Mouse (Mus musculus) liver, embryonic 14.5 days (tissue): ENCODE data around the gene Tnfaip6. TPM values are rescaled to one million over a fixed set of nuclear protein-coding genes. Genes with fewer than 3 reads are reported as not detected.
"Not testable (repeated sequence)": the region's sequence is repeated elsewhere in the genome, so short reads cannot be mapped to it uniquely, and the experiment has no call there.

Experiments used
- ATAC-seq: fragments of 200-750 bp; cut with Nextera tagmentation; 2 replicates; pipeline ENCODE4 v1.8.0; 2017; ENCODE audit warnings: moderate number of reproducible peaks, mild to moderate bottlenecking, moderate library complexity; ENCODE audit not compliant: insufficient read depth
- DNase-seq, 3 experiments: peaks; one replicate each; pipeline ENCODE4 v3.0.0-alpha.2; 2012 to 2013; ENCODE audit warnings: low read depth in 3 of 3, low spot score in 3 of 3
- H3K27ac ChIP-seq: fragments of 300-500 bp; sonication (generic); 2 replicates; pipeline ENCODE4 v1.5.1; 2014; ENCODE audit warnings: moderate library complexity, mild to moderate bottlenecking, control low read depth, inconsistent platforms
- H3K27me3 ChIP-seq: fragments of 300-500 bp; sonication (generic); 2 replicates; pipeline ENCODE4 v1.6.1; 2014; ENCODE audit warnings: mild to moderate bottlenecking, low read length, moderate library complexity; ENCODE audit not compliant: control insufficient read depth, insufficient read depth
- H3K36me3 ChIP-seq: fragments of 300-500 bp; sonication (generic); replicated peaks from 2 replicates; pipeline ENCODE4 v1.6.1; 2014; ENCODE audit warnings: low read depth; ENCODE audit not compliant: control insufficient read depth, insufficient read depth
- H3K4me1 ChIP-seq, 2 experiments: fragments of 200-500 bp in 1 of 2; fragments of 300-500 bp in 1 of 2; sonication (generic) in 1 of 2; replicated peaks; 2 replicates each; pipeline ENCODE4 v1.6.1; 2012 to 2014; ENCODE audit warnings: antibody characterized with exemption in 1 of 2, inconsistent platforms in 1 of 2, low read length in 1 of 2; ENCODE audit not compliant: control insufficient read depth in 2 of 2, insufficient read depth in 2 of 2
- H3K4me2 ChIP-seq: fragments of 300-500 bp; sonication (generic); 2 replicates; pipeline ENCODE4 v1.6.1; 2014; ENCODE audit warnings: low read depth, mild to moderate bottlenecking, control low read depth, moderate library complexity
- H3K4me3 ChIP-seq, 2 experiments: fragments of 200-500 bp in 1 of 2; fragments of 300-500 bp in 1 of 2; sonication (generic) in 1 of 2; 2 replicates each; pipeline ENCODE4 v1.5.1; 2012 to 2014; ENCODE audit warnings: low read depth in 2 of 2, low read length in 2 of 2, mild to moderate bottlenecking in 2 of 2, control low read depth in 1 of 2, inconsistent platforms in 1 of 2, moderate library complexity in 1 of 2; ENCODE audit not compliant: insufficient read depth in 1 of 2
- H3K9ac ChIP-seq: fragments of 300-500 bp; sonication (generic); replicated peaks from 2 replicates; pipeline ENCODE4 v1.6.1; 2014; ENCODE audit warnings: mild to moderate bottlenecking, control low read depth, moderate library complexity
- H3K9me3 ChIP-seq: fragments of 300-500 bp; sonication (generic); 2 replicates; pipeline ENCODE4 v1.6.1; 2016; ENCODE audit warnings: low read length, mixed read lengths; ENCODE audit not compliant: control insufficient read depth
- CTCF ChIP-seq: IDR thresholded peaks from 2 replicates; pipeline ENCODE4 v1.5.1; 2016; ENCODE audit warnings: antibody characterized with exemption, low read depth, control low read depth
- EP300 ChIP-seq: IDR thresholded peaks from 2 replicates; pipeline ENCODE4 v1.6.1; 2016; ENCODE audit warnings: antibody characterized with exemption, low read depth
- WGBS: fragments of 180-500 bp; shearing (Covaris S2); extraction: QIAGEN DNeasy Blood & Tissue Kit; methylation state at CpG from one replicate; pipeline ENCODE4 v1.1.7; 2014; ENCODE audit not compliant: insufficient replicate concordance; 5-methylcytosine and 5-hydroxymethylcytosine counted together
- polyA plus RNA-seq, 2 experiments: library from polyadenylated mRNA; depleted of rRNA in 1 of 2; stranded (reverse) in 1 of 2; unstranded in 1 of 2; fragments of >200 nt; fragmentation: Nextera tagmentation in 1 of 2; extraction: Ambion mirVana in 1 of 2; gene quantifications; 2 replicates each; pipeline versions ENCODE4 v1.2.1 to v1.2.3; 2012 to 2014

The Tnfaip6 gene
- polyA plus RNA-seq, 2 experiments: 0.09 TPM; not detected in 1

GRCm38 (mm10) chr2:52006380-52006779 is 31.4 kb upstream of the Tnfaip6 start:
- ATAC-seq (no peak), DNase-seq (no peak)
- H3K4me1 ChIP-seq: no peaks in the 10 kb centered on the region
- WGBS: 48% methylated on average over 3 of the region's 3 CpGs
- H3K9ac ChIP-seq: no peak overlapping the region
- H3K27me3 ChIP-seq: no peaks in the 10 kb centered on the region
- no peak overlapping the region for H3K4me3 ChIP-seq
- H3K27ac ChIP-seq: no peak overlapping the region
- TF ChIP-seq CTCF (no peak), EP300 (no peak)
- H3K9me3 ChIP-seq: no peaks in the 10 kb centered on the region
- H3K4me2 ChIP-seq: no peak overlapping the region
- H3K36me3 ChIP-seq: no peaks in the 10 kb centered on the region

- H3K4me2 ChIP-seq, H3K9me3 ChIP-seq, H3K27me3 ChIP-seq, H3K4me1 ChIP-seq, H3K27ac ChIP-seq, ATAC-seq, DNase-seq, H3K9ac ChIP-seq, H3K36me3 ChIP-seq, H3K4me3 ChIP-seq: not testable (repeated sequence)
- WGBS: 74% methylated on average over 3 of the region's 3 CpGs
Measured at GRCm38 (mm10) chr2:52011820-52012219, 26.0 kb upstream of the Tnfaip6 start.

- H3K36me3 ChIP-seq: no peaks in the 10 kb centered on the region
- WGBS: 55% methylated on average over 9 of the region's 9 CpGs
- no peak for ATAC-seq
- H3K27ac ChIP-seq: no peak overlapping the region
- H3K27me3 ChIP-seq: no peaks in the 10 kb centered on the region
- no peaks in the 10 kb centered on the region for H3K4me1 ChIP-seq
- H3K4me2 ChIP-seq: no peak overlapping the region
- TF ChIP-seq CTCF (no peak), EP300 (no peak)
- no peaks in the 10 kb centered on the region for H3K9me3 ChIP-seq
- H3K4me3 ChIP-seq: no peak overlapping the region
- DNase-seq: no peak
- no peak overlapping the region for H3K9ac ChIP-seq
Measured at GRCm38 (mm10) chr2:52013306-52013820, 24.4 kb upstream of the Tnfaip6 start.

- Histone ChIP-seq H3K4me2 (no peak overlapping the region), H3K4me3 (no peak overlapping the region), H3K36me3 (no peaks in the 10 kb centered on the region), H3K4me1 (no peaks in the 10 kb centered on the region), H3K27ac (no peak overlapping the region), H3K27me3 (no peaks in the 10 kb centered on the region), H3K9ac (no peak overlapping the region), H3K9me3 (no peaks in the 10 kb centered on the region)
- TF ChIP-seq CTCF: no peak
- no peak for TF ChIP-seq EP300
- WGBS: 40% methylated on average over 7 of the region's 7 CpGs
- ATAC-seq: no peak
- no peak for DNase-seq
Measured at GRCm38 (mm10) chr2:52016361-52016760, 21.4 kb upstream of the Tnfaip6 start.

- no peaks in the 10 kb centered on the region for H3K9me3 ChIP-seq
- 50% methylated on average over 4 of the region's 4 CpGs for WGBS
- H3K36me3 ChIP-seq: no peaks in the 10 kb centered on the region
- no peaks in the 10 kb centered on the region for H3K27me3 ChIP-seq
- no peaks in the 10 kb centered on the region for H3K4me1 ChIP-seq
- no peak overlapping the region for H3K4me3 ChIP-seq
- TF ChIP-seq EP300 (no peak), CTCF (no peak)
- no peak overlapping the region for H3K4me2 ChIP-seq
- no peak overlapping the region for H3K9ac ChIP-seq
- no peak for ATAC-seq
- H3K27ac ChIP-seq: no peak overlapping the region
- DNase-seq: no peak
Measured at GRCm38 (mm10) chr2:52027061-52027460, 10.7 kb upstream of the Tnfaip6 start.
